15 mouse cellular contexts compared by ENCODE assay signal in genomic region chr13:118035598-118035997, GRCm38 (mm10).
"Had no signal": no experiment of that assay in that cellular context is flagged by ENCODE, and none has a peak within 500 bp of the region (broad histone marks: within the 10 kb centered on the region; RNA-seq: fewer than 3 reads in every experiment).

No protein-coding gene starts in this region.

- H3K36me3 ChIP-seq: limb, embryonic 15.5 days; midbrain, embryonic 10.5 days; neural tube, embryonic 15.5 days had no signal

- H3K4me2 ChIP-seq: limb, embryonic 15.5 days; neural tube, embryonic 15.5 days had no signal

- H3K9ac ChIP-seq: limb, embryonic 15.5 days; liver, embryonic 14.5 days; neural tube, embryonic 15.5 days had no signal

- H3K27me3 ChIP-seq: limb, embryonic 15.5 days; neural tube, embryonic 15.5 days had no signal

- H3K9me3 ChIP-seq: limb, embryonic 15.5 days; midbrain, embryonic 10.5 days; neural tube, embryonic 15.5 days had no signal

- H3K4me1 ChIP-seq: limb, embryonic 15.5 days; midbrain, embryonic 10.5 days; neural tube, embryonic 15.5 days had no signal

- ATAC-seq: intestine, postnatal 0 days had no signal

- H3K4me3 ChIP-seq: limb, embryonic 15.5 days; midbrain, embryonic 10.5 days; myocyte; neural tube, embryonic 15.5 days had no signal

- DNase-seq: kidney, adult 8-10 months; kidney, postnatal 25 days; layer of hippocampus, adult 9-11 months; layer of hippocampus, postnatal 36 days; lung, adult 2 months; midbrain, embryonic 14.5 days; right cerebral cortex, adult 18-20 months; right cerebral cortex, postnatal 25 days; thymus, postnatal 36 days had no signal

- H3K27ac ChIP-seq: limb, embryonic 15.5 days; liver, embryonic 14.5 days; midbrain, embryonic 10.5 days; neural tube, embryonic 15.5 days had no signal
